In the genomic region with DNA sequence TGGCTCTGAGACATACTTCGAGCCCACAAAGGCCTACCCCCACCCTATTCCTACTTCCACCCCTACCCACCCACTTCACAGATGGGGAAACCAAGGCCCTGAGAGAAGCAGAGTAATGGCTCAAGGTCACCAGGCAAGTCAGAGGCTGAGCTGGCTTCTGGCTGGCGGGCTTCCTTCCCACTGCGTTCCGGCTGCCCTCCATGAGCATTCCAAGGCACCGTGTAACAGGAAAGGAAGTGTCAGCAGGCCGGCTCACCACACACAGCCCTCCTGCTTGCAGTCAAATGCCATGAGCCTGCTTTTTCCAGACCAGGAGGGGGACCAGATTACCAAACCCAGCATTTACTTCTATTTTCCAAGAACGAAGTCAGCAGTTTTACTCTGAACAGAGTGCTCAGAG, we compare ENCODE assay signal across 10 mouse cellular contexts.
A peak's percentile ranks its signal among the peaks of the same experiment; 100 is the strongest.
DNase-seq lines count a peak whose midpoint lies in the region; ATAC-seq and TF ChIP-seq lines count a peak whose summit lies in the region.
"Had no signal": no experiment of that assay in that cellular context is flagged by ENCODE, and none has a peak within 500 bp of the region (broad histone marks: within the 10 kb centered on the region; RNA-seq: fewer than 3 reads in every experiment).

No protein-coding gene starts in this region.

- H3K27me3 ChIP-seq in heart, adult 2 months (ENCODE audit: control insufficient read depth, insufficient read depth, low read length): no peaks in the 10 kb centered on the region
- H3K27me3 ChIP-seq in kidney, embryonic 15.5 days: no peaks in the 10 kb centered on the region
- H3K27me3 ChIP-seq in myocyte (ENCODE audit: control insufficient read depth, insufficient read depth, insufficient read length): no peaks in the 10 kb centered on the region
- H3K27me3 ChIP-seq: forebrain, embryonic 12.5 days; neural tube, embryonic 13.5 days had no signal

- H3ac ChIP-seq in myocyte (ENCODE audit: control insufficient read depth, insufficient read length): no peak overlapping the region

- H3K4me3 ChIP-seq in heart, adult 2 months: no peak overlapping the region
- no peak overlapping the region for H3K4me3 ChIP-seq in kidney, embryonic 15.5 days (replicated peaks)
- no peak overlapping the region for H3K4me3 ChIP-seq in myocyte
- H3K4me3 ChIP-seq: forebrain, embryonic 12.5 days; neural tube, embryonic 13.5 days had no signal

- peak overlapping the region; percentile 62 for H3K27ac ChIP-seq in heart, adult 2 months
- peak overlapping the region; percentile 80 for H3K27ac ChIP-seq in kidney, embryonic 15.5 days
- H3K27ac ChIP-seq: forebrain, embryonic 12.5 days had no signal

- H3K9me3 ChIP-seq in kidney, embryonic 15.5 days (replicated peaks): no peaks in the 10 kb centered on the region
- H3K9me3 ChIP-seq: forebrain, embryonic 12.5 days; neural tube, embryonic 13.5 days had no signal

- peak; percentile 50 to 53 for DNase-seq in heart, adult 2 months
- DNase-seq in heart, adult 8-10 months (ENCODE audit: low spot score): no peak
- DNase-seq in gastrocnemius, postnatal 14 days: peak; percentile 52
- no peak for DNase-seq in frontal cortex, postnatal 14 days (ENCODE audit: low spot score in 2 of 2)
- no peak for DNase-seq in left cerebral cortex, postnatal 25 days (ENCODE audit: low spot score in 2 of 2)

- H3K79me2 ChIP-seq in heart, adult 2 months (replicated peaks; ENCODE audit: control insufficient read depth, insufficient read depth, low read length): no peaks in the 10 kb centered on the region
- no peaks in the 10 kb centered on the region for H3K79me2 ChIP-seq in myocyte (ENCODE audit: control insufficient read depth, insufficient read depth)

- ATAC-seq in kidney, embryonic 15.5 days (replicated peaks; ENCODE audit: low FRiP score): no peak
- no peak for ATAC-seq in inflammation-experienced regulatory T-cells, adult 6 months

- no peak overlapping the region for H3K9ac ChIP-seq in heart, adult 2 months (ENCODE audit: low read depth, low read length)
- H3K9ac ChIP-seq in kidney, embryonic 15.5 days: no peak overlapping the region
- H3K9ac ChIP-seq: forebrain, embryonic 12.5 days; neural tube, embryonic 13.5 days had no signal

- TF ChIP-seq EP300 in heart, adult 2 months (IDR thresholded peaks at IDR 0.05; ENCODE audit: insufficient read depth, low read depth, low read length): no peak

- H3K36me3 ChIP-seq in heart, adult 2 months (ENCODE audit: control insufficient read depth, insufficient read depth, low read length): peaks cover 10% of the 10 kb centered on the region
- H3K36me3 ChIP-seq in kidney, embryonic 15.5 days: no peaks in the 10 kb centered on the region
- no peaks in the 10 kb centered on the region for H3K36me3 ChIP-seq in myocyte (ENCODE audit: control insufficient read depth, insufficient read depth)
- H3K36me3 ChIP-seq: forebrain, embryonic 12.5 days; neural tube, embryonic 13.5 days had no signal

- TF ChIP-seq POLR2A in heart, adult 2 months (IDR thresholded peaks at IDR 0.05; ENCODE audit: insufficient read depth, low read depth, low read length): no peak
- no peak for TF ChIP-seq POLR2A in myocyte (IDR thresholded peaks at IDR 0.05; ENCODE audit: insufficient read length, low read depth)

- WGBS in heart, adult 2 months: 44% methylated on average over 7 of the region's 7 CpGs
- WGBS in kidney, embryonic 15.5 days: 56% methylated on average over 7 of the region's 7 CpGs

- intact Hi-C loops in heart, adult 2 months (cut with DNase I): no loop called here
- intact Hi-C loops in gastrocnemius, postnatal 14 days (cut with DNase I; ENCODE audit: low total_unique reads): no loop called here
- intact Hi-C loops in left cerebral cortex, postnatal 25 days (cut with DNase I): no loop called here

- peaks cover 47% of the 10 kb centered on the region for H3K4me1 ChIP-seq in heart, adult 2 months (ENCODE audit: control insufficient read depth, insufficient read depth, low read length)
- peaks cover 56% of the 10 kb centered on the region for H3K4me1 ChIP-seq in kidney, embryonic 15.5 days

- H3K4me2 ChIP-seq in kidney, embryonic 15.5 days: no peak overlapping the region
- peak overlapping the region; percentile 64 for H3K4me2 ChIP-seq in myocyte (ENCODE audit: low read depth)
- H3K4me2 ChIP-seq: forebrain, embryonic 12.5 days; neural tube, embryonic 13.5 days had no signal

- no peak for TF ChIP-seq CTCF in heart, adult 2 months (IDR thresholded peaks at IDR 0.05)

TF ChIP-seq in myocyte, 11 proteins besides CTCF, POLR2A, EP300 and RAD21:
- TF ChIP-seq USF1 (IDR thresholded peaks at IDR 0.05; ENCODE audit: low read depth) (no peak), REST (IDR thresholded peaks at IDR 0.05; ENCODE audit: insufficient read depth, insufficient read length) (no peak), SRF (IDR thresholded peaks at IDR 0.05; ENCODE audit: control insufficient read depth, insufficient read length, low read depth) (no peak), POLR2AphosphoS2 (IDR thresholded peaks at IDR 0.05; ENCODE audit: insufficient read length, low read depth) (no peak), E2F4 (IDR thresholded peaks at IDR 0.05; ENCODE audit: insufficient read depth) (no peak), MYOD1 (IDR thresholded peaks at IDR 0.05; ENCODE audit: control insufficient read depth in 1 of 3, insufficient read length in 2 of 3, low read depth in 2 of 3) (no peak), CEBPB (IDR thresholded peaks at IDR 0.05; ENCODE audit: insufficient read depth, poor library complexity, severe bottlenecking) (no peak), MAX (IDR thresholded peaks at IDR 0.05; ENCODE audit: low read depth) (no peak), TCF3 (IDR thresholded peaks at IDR 0.05; ENCODE audit: insufficient read length, low read depth) (no peak), MYOG (IDR thresholded peaks at IDR 0.05; ENCODE audit: control insufficient read depth in 1 of 3, insufficient read depth in 1 of 3, insufficient read length in 2 of 3, low read depth in 2 of 3) (no peak), TCF12 (IDR thresholded peaks at IDR 0.05; ENCODE audit: insufficient read depth, poor library complexity, severe bottlenecking) (no peak)
TF ChIP-seq in myocyte: peak in this region for 0.

Comparison
In these comparisons a context has a peak if more than half of its experiments do, and no peak if none do; other contexts are left out.
1. DNase-seq: peak in heart, adult 2 months (2 of 2) and gastrocnemius, postnatal 14 days (single experiment); none in heart, adult 8-10 months (single experiment), frontal cortex, postnatal 14 days (0 of 2) and left cerebral cortex, postnatal 25 days (0 of 2).